Mouse (Mus musculus) stomach, postnatal 0 days (tissue): ENCODE measurements at regions not wholly inside any gene's neighbourhood (a gene's known extent, or its start where the extent isn't known, plus 50 kb on each side); places are given as distances from the start of the nearest gene placed in this dataset.

Source experiments
- ATAC-seq: fragments of 200-750 bp; cut with Nextera tagmentation; 2 replicates; pipeline ENCODE4 v1.8.0; 2017; ENCODE audit not compliant: low FRiP score, low TSS enrichment
- DNase-seq: peaks from one replicate; pipeline ENCODE4 v3.0.0-alpha.2; 2016; ENCODE audit warnings: low spot score
- H3K27ac ChIP-seq: fragments of 300-500 bp; sonication (generic); replicated peaks from 2 replicates; pipeline ENCODE4 v1.5.1; 2014; ENCODE audit warnings: mild to moderate bottlenecking, control low read depth
- H3K27me3 ChIP-seq: fragments of 300-500 bp; sonication (generic); 2 replicates; pipeline ENCODE4 v1.6.1; 2014; ENCODE audit warnings: low read length; ENCODE audit not compliant: control insufficient read depth, insufficient read depth
- H3K36me3 ChIP-seq: fragments of 300-500 bp; sonication (generic); 2 replicates; pipeline ENCODE4 v1.6.1; 2014; ENCODE audit warnings: low read length, mixed read lengths; ENCODE audit not compliant: control insufficient read depth, insufficient read depth
- H3K4me1 ChIP-seq: fragments of 300-500 bp; sonication (generic); replicated peaks from 2 replicates; pipeline ENCODE4 v1.6.1; 2014; ENCODE audit warnings: antibody characterized with exemption; ENCODE audit not compliant: control insufficient read depth, insufficient read depth
- H3K4me2 ChIP-seq: fragments of 300-500 bp; sonication (generic); replicated peaks from 2 replicates; pipeline ENCODE4 v1.6.1; 2014; ENCODE audit warnings: low read depth, mild to moderate bottlenecking, control low read depth, moderate library complexity
- H3K4me3 ChIP-seq: fragments of 300-500 bp; sonication (generic); 2 replicates; pipeline ENCODE4 v1.5.1; 2014; ENCODE audit warnings: low read depth, low read length, control low read depth
- H3K9ac ChIP-seq: fragments of 300-500 bp; sonication (generic); 2 replicates; pipeline ENCODE4 v1.6.1; 2014; ENCODE audit warnings: mild to moderate bottlenecking, low read length, control low read depth, mixed read lengths
- H3K9me3 ChIP-seq: fragments of 300-500 bp; sonication (generic); 2 replicates; pipeline ENCODE4 v1.6.1; 2016; ENCODE audit warnings: low read length; ENCODE audit not compliant: control insufficient read depth
- CTCF ChIP-seq: IDR thresholded peaks from 2 replicates; pipeline ENCODE4 v1.5.1; 2016; ENCODE audit warnings: antibody characterized with exemption, low read depth, mild to moderate bottlenecking, moderate library complexity
- EP300 ChIP-seq: optimal IDR thresholded peaks from 2 replicates; pipeline ENCODE3; 2016; ENCODE audit warnings: antibody characterized with exemption
- WGBS: fragments of 180-500 bp; shearing (Covaris S2); extraction: QIAGEN DNeasy Blood & Tissue Kit; methylation state at CpG from one replicate; pipeline ENCODE4 v1.1.7; 2014; 5-methylcytosine and 5-hydroxymethylcytosine counted together

DNA sequence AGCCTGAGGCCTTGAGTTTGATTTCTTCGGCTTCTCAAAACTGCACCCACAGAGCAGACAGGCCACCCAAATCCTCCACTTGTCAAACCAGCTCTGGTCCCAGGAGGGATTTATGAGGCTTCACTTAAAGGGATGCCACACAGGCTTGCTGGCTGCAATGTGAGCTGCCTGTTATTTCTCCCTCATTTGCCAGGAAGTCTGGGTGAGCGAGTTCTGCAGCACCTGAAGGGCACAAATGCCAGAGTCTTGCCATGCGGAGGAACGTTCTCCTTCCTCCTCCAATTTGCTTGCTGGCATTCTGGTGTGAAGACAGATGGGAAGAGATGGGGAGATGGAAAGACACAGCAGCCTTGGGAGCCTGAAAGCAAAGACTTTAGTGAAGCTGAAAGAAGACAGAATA lies 288.6 kb downstream of the Rnf152 start:
- WGBS: 60% methylated on average over 4 of the region's 4 CpGs
- H3K36me3 ChIP-seq: no peaks in the 10 kb centered on the region
- no peak overlapping the region for H3K9ac ChIP-seq
- DNase-seq: no peak
- H3K4me2 ChIP-seq: no peak overlapping the region
- H3K27me3 ChIP-seq: no peaks in the 10 kb centered on the region
- H3K4me1 ChIP-seq: no peaks in the 10 kb centered on the region
- TF ChIP-seq EP300 (no peak), CTCF (no peak)
- no peaks in the 10 kb centered on the region for H3K9me3 ChIP-seq
- H3K27ac ChIP-seq: no peak overlapping the region
- no peak for ATAC-seq
- no peak overlapping the region for H3K4me3 ChIP-seq

- no peaks in the 10 kb centered on the region for H3K27me3 ChIP-seq
- DNase-seq (no peak), ATAC-seq (no peak)
- no peaks in the 10 kb centered on the region for H3K4me1 ChIP-seq
- no peak overlapping the region for H3K27ac ChIP-seq
- no peaks in the 10 kb centered on the region for H3K9me3 ChIP-seq
- H3K4me3 ChIP-seq: no peak overlapping the region
- no peak for TF ChIP-seq EP300
- TF ChIP-seq CTCF: no peak
- no peak overlapping the region for H3K9ac ChIP-seq
- no peaks in the 10 kb centered on the region for H3K36me3 ChIP-seq
- H3K4me2 ChIP-seq: no peak overlapping the region
- 65% methylated on average over 4 of the region's 4 CpGs for WGBS
These were observed 289.3 kb downstream of the Rnf152 start for GRCm38 (mm10) chr1:105067049-105067795.

DNA sequence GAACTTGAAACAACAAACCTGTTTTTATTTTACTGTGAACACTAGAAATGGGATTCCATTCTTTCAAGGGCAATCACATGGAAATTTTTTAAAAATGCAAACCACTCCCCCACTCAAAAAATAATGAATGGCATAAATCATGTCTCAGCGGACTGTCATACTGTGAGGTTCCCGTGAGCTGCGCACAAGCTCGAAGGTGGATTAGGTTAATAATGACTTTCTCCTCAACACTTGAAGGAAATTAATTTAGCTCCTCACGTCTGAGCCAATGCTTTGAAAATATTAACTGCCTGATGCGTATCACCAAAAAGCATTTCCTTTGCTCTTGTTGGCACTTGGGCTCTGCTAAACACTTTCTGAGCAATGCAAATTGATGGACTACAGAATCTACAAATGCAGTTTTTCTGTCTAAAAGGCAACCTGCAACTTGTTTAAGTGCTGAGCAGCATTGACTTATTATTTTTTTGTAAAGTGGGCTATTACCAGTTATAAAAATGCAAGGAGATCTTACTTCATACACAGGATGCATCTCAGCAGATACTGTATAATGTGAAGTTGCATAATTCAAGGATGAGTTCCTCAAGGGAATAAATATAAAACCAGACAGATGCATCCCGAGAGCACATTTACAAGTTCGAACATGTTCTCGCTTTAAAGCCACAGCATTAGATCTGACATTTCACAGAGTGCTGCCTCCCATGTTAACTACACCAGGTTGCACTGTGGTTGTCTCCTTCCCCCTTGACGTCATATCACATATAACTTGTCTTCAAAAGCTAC lies 282.4 kb downstream of the Cdh20 start:
- WGBS: 74% methylated on average over 10 of the region's 10 CpGs
- Histone ChIP-seq H3K36me3 (no peaks in the 10 kb centered on the region), H3K27me3 (no peaks in the 10 kb centered on the region), H3K4me2 (no peak overlapping the region), H3K4me1 (no peaks in the 10 kb centered on the region), H3K9ac (no peak overlapping the region), H3K4me3 (no peak overlapping the region), H3K9me3 (no peaks in the 10 kb centered on the region), H3K27ac (no peak overlapping the region)
- DNase-seq: no peak
- TF ChIP-seq CTCF (no peak), EP300 (no peak)
- ATAC-seq: no peak
